Mouse (Mus musculus): ENCODE measurements at regions not wholly inside any gene's neighbourhood (a gene's known extent, or its start where the extent isn't known, plus 50 kb on each side); places are given as distances from the start of the nearest gene placed in this dataset.

DNA sequence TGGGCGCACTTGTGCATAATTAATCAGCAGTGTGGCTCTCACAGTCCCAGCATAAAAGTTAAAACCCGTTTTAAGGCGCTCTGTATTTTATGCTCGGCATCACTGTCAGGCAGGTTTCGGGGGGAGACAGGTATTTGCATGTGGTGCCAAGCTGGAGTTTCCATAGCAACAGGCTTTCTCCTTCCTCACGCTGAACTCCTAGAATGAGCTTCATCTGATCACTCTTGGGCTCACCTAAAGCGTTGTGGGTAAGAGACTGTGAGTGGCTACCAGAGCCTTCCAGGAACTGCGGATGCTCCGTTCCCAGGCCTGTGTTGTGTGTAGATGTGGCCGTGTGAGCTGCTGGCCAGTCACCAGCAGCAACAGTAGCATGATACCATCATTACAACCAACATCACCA lies 161.5 kb downstream of the Ajap1 start:
- DNase-seq = no peak

DNA sequence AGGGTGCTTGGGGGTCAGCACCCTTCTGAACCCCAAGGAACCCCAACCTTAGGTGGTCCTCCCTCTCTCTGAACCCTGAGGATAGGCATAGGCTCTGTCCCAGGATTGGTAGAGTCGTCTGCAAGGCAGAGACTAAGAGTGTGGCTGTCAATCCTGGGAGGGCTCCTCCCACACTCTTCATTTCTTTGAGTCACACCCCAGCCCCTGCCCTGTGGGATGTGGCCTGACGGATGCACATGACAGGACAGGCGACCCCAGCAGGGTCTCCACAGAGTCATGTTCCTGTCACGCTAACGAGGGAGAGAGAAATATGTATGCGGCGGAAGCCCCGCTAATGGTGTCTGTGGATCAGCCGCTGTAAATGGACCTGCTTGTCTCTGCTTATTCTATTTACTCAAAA lies 162.0 kb downstream of the Ajap1 start:
- no peak for DNase-seq

GRCm38 (mm10) chr4:153316964-153317724 lies 165.5 kb downstream of the Ajap1 start:
- DNase-seq = no peak

- DNase-seq = no peak
Measured at GRCm38 (mm10) chr4:153316519-153316918, 166.1 kb downstream of the Ajap1 start.

- DNase-seq = no peak
Measured at GRCm38 (mm10) chr4:153313961-153314360, 168.7 kb downstream of the Ajap1 start.

- no peak for DNase-seq
Measured at GRCm38 (mm10) chr4:153311574-153311973, 171.0 kb downstream of the Ajap1 start.

DNA sequence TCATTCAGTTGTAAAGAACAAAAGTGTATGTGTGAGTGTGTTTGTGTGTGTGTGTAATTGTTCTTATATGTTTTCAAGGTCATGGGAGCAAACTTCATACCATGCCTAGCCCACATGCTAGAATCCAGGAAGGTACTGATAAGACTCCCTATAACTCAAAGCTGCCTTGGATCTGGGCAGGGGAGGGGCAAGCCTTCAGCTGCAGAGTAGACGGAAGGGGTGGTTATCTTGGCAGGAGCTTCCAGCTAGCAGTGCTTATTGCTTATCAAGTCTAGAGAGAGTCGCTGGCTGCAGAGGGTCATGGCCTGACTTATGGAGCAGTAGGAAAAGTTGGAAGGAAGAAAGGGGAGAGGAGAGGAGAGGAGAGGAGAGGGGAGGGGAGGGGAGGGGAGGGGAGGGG lies 172.0 kb downstream of the Ajap1 start:
- no peak for DNase-seq

DNA sequence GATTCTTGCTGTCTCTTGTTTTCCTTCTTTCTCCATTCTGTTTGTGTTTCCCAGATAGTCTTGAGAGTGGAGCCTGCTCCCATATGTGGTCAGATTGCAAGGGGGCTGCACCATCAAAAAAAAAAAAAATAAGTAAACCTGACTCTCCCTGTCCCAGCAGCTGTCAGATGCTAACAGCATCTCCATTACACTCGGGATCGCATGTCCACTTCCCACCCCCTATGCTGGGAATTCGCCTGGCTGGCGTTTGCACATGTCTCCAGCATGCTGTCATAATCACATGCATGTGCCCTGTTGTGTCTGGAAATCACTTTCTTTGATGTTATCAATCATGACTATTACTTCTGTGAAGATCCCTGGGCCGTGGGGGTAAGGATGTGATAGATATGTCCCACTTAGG lies 179.1 kb downstream of the Ajap1 start:
- no peak for DNase-seq

GRCm38 (mm10) chr4:153302855-153303254 lies 179.8 kb downstream of the Ajap1 start:
- no peak for DNase-seq

- DNase-seq = no peak
Measured at GRCm38 (mm10) chr4:153298277-153298676, 184.3 kb downstream of the Ajap1 start.

DNA sequence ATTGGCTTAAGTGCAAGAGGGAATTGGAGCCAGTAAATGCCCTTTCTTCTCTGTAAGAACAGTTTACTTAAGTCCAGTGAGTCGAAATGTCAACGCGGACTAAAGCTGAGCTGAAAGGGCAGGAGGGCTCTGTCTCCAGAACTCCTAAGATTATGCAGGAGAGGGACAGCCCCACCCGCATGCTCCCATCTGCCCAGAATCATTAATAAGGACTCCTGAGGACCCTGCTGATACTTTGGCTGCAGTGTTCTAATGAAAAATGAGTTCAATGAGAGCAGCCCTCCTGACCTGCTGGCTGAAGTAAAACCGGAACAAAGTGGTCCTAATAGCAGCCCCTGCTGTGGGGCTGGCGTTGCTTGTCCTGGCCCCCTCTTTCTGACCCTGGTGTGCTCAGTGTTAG lies 187.8 kb downstream of the Ajap1 start:
- no peak for DNase-seq

GRCm38 (mm10) chr4:153293137-153293536 lies 189.5 kb downstream of the Ajap1 start:
- DNase-seq = no peak

DNA sequence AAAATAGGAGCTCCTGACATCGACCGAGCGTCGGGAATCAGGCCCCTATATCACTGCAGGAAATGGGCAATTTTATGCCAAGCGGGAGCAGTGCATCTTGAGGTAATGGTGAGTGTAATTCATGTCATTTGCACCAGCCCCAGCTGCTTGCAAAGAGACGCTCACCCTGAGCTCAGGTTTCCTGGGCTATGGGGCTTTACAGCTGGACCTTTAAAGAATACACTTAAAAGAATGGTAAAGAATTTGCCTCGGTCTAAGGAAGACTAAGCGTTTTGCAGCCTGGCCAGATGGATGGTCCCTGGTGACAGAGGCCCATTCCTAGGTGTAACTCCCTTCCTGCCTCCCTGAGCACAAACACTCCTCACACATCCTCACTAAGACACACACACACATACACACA lies 194.2 kb downstream of the Ajap1 start:
- no peak for DNase-seq

DNA sequence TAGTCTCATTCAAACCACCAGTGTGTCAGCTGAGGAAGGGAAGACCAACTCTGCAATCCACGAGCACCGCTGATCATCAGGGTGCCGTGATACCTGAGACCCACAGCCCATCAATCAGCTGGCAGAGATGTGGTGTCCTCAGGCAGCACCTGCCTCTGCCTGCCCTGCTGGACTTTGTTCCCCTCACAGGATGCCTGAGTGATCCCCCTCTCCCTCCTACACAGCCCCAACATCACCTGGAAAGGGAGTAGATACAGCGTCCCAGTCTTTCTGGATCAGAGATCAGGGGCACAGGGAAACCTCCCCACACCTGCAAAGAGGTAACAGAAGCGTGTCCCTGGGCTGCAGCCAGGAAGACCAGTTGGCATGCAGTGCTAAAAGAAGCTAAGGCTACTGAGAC lies 198.4 kb downstream of the Ajap1 start:
- DNase-seq = no peak

DNA sequence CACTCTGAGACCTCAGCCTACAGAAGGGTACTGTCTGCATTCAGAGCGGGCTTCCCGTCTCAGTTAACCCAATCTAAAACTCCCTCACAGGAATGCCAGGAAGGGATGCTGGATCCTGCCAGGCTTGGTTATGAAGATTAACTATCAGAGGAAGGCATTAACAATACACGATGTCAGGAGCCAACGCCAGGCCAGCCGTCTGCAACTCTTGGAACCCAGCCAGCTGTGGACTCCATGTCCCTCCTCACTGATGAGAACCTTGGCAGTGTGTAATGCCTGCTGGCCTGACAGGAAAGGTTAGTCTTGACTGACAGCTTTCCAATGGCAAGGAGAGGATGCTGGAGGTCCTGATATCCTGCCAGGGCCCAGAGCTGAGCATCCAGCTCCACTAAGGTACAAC lies 206.0 kb downstream of the Ajap1 start:
- DNase-seq = no peak

GRCm38 (mm10) chr4:153271376-153271775 lies 211.2 kb downstream of the Ajap1 start:
- no peak for DNase-seq

- DNase-seq = no peak
Measured at GRCm38 (mm10) chr4:153263216-153263805, 219.3 kb downstream of the Ajap1 start.

- no peak for DNase-seq
Measured at GRCm38 (mm10) chr4:153260941-153261557, 221.6 kb downstream of the Ajap1 start.

DNA sequence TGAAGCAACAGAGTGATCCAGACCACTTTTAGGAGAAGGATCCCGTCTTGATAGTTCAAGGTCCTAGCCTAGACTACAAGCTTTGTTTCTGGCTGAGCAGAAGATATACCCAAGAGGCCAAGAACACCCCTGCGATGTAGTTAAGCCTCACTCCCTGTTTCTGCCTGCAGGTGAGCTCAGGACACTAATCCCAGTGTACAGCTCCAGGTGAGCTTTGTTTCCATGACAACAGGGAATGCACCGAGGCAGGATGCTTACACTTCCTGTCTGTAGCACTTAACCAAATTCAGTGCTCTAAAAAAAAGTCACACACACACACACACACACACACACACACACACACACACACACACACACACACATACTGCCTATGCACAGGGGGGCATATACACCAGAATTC lies 230.7 kb downstream of the Ajap1 start:
- DNase-seq = no peak

GRCm38 (mm10) chr4:153251311-153251710 lies 231.3 kb downstream of the Ajap1 start:
- DNase-seq = no peak

DNA sequence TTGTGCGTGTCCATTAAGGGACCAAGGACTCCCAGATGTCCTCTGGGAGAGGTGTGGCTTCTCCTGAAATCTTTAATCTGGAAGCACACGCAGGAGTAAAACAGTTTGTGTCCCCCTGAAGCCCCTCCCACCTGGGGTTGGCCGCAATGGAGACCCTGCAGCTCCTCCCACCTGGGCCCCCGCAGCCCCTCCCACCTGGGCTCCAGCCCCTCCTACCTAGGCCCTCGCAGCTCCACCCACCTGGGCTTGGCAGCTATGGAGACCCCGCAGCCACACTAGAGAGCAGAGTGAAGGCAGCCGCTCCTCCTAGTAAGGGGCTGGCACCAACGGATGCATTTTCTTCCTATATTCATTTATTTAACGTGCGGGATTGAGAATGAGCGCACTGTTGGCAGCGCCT lies 245.9 kb downstream of the Ajap1 start:
- DNase-seq = no peak

DNA sequence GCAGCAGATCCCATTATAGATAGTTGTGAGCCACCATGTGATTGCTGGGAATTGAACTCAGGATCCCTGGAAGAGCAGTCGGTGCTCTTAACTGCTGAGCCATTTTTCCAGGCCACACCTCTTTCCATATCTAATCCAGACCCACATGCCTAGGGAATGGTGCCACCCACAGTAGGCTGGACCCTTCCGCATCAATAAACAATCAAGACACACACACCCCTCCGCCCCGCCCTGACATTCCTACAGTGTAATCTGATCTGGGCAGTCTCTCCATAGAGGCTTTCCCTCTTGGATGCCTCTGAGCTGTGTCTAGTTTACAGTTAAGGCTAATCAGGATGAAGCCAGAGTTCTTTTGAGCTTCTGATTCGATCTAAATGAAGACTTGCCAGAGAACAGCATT lies 248.8 kb downstream of the Ajap1 start:
- DNase-seq = no peak

GRCm38 (mm10) chr4:153229221-153229620 lies 253.4 kb downstream of the Ajap1 start:
- no peak for DNase-seq

DNA sequence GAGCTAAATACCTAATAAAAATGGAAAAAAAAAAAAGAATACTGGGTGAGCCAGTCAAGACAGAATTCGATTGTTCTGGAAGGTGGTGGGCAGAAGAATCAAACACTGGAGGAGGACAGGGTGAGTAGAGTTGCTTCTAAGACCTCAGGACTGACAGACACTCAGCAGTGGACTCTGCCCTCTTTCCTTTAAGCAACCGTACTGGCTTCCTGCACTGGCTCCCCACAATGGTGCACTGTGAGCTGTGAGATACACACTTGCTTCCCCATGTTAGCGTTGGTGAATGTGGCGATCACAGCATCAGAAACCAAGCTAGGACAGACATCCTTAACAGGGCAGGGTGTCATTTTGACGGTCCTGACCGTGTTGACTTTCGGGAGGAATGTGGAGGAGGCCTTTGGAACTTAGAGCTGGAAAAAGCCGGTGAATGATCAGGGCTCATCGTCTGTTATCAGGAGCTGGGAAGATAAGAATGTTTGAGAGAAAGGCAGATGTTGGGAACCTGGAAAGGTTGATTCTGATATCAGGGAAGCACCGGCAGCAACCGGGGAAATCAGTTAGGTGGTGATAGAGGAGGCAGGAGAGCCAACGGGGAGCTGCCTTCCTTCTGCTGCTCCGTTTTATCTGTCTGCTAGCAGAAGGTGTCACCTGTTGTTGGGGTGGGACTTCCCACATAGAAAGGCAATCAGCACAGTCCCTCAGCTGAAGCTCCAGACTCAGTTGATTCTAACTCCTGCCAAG lies 254.8 kb downstream of the Ajap1 start:
- DNase-seq = no peak
